Mouse (Mus musculus) lung, adult 2 months (tissue): ENCODE results near the gene 4921536K21Rik. TPM values are rescaled to one million over a fixed set of nuclear protein-coding genes. Genes with fewer than 3 reads are reported as not detected.
A peak's percentile ranks its signal among the peaks of the same experiment; 100 is the strongest.
"Not testable (repeated sequence)": the region's sequence is repeated elsewhere in the genome, so short reads cannot be mapped to it uniquely, and the experiment has no call there.

Source experiments
- DNase-seq: peaks from one replicate; pipeline ENCODE4 v3.0.0; 2022
- H3K4me1 ChIP-seq: fragments of 200-500 bp; 2 replicates; pipeline ENCODE4 v1.6.1; 2011; ENCODE audit warnings: low read length; ENCODE audit not compliant: control insufficient read depth, insufficient read depth
- H3K4me3 ChIP-seq: fragments of 200-500 bp; replicated peaks from 2 replicates; pipeline ENCODE3; 2011; ENCODE audit warnings: low read depth, mild to moderate bottlenecking, control low read depth, low read length; ENCODE audit errors: extremely low read depth
- CTCF ChIP-seq: fragments of 200-500 bp; IDR thresholded peaks from 2 replicates; pipeline ENCODE4 v1.5.1; 2011; ENCODE audit warnings: mild to moderate bottlenecking, low read length, control low read depth; ENCODE audit not compliant: insufficient read depth
- POLR2A ChIP-seq: fragments of 200-500 bp; IDR thresholded peaks from 2 replicates; pipeline ENCODE4 v1.6.1; 2011; ENCODE audit warnings: low read depth, mild to moderate bottlenecking, control low read depth, low read length, borderline replicate concordance; ENCODE audit errors: extremely low read depth
- WGBS: fragments of 180-500 bp; shearing (Covaris S2); methylation state at CpG from one replicate; pipeline ENCODE4 v1.1.7; 2018; 5-methylcytosine and 5-hydroxymethylcytosine counted together
- polyA plus RNA-seq: library from polyadenylated mRNA; depleted of rRNA; stranded (reverse); fragments of >200 nt; gene quantifications from 2 replicates; pipeline ENCODE4 v1.2.3, GENCODE M21; 2012

Gene 4921536K21Rik
- polyA plus RNA-seq, 1 experiment = 0.70 TPM

DNA sequence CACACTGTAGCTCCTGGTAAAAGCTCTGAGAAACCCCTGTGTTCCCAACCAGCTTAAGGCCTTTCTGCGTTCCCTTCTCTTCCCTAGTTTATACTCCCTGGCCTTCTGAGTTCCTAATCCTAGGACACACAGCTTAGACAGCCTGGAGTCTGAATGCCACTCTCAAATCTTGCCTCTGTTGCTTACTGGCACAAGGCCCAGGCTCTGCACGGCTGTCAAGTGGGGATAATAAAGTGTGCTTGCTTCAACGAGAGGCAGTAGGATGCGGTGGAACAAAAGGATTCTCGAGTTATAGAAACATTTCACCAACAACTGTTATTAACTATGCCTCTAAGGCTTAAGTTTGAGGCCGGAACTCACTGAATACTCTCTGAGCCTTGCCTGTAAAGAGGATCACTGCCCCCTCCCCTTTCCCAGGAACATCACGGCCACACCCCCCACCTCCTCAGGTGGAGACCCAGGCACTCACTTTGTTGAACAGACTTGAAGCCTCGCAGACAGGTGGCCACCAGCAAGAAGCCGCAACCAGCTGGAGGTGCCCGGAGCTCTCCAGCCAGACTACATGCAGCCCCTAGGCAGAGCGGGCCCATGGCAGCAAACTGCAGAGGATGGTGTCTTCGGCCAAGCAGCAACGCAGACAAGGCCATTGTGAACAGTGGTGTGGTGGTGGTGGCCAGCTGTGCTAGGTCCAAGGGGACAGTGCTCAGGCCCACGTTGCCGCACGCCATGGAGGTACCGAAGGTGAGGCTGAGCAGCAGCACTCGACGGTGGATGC is 17.4 kb upstream of the 4921536K21Rik start:
- 32% methylated on average over 19 of the region's 19 CpGs for WGBS
- TF ChIP-seq POLR2A (no peak), CTCF (no peak)
- peak overlapping the region; percentile 82 for H3K4me3 ChIP-seq
- DNase-seq = no peak
- peaks cover 20% of the 10 kb centered on the region for H3K4me1 ChIP-seq

GRCm38 (mm10) chr11:3911440-3911839 is 16.5 kb upstream of the 4921536K21Rik start:
- DNase-seq = not testable (repeated sequence)
- Histone ChIP-seq H3K4me3 (peak overlapping the region; percentile 11), H3K4me1 (peaks cover 20% of the 10 kb centered on the region)
- WGBS = 79% methylated on average over 6 of the region's 6 CpGs

DNA sequence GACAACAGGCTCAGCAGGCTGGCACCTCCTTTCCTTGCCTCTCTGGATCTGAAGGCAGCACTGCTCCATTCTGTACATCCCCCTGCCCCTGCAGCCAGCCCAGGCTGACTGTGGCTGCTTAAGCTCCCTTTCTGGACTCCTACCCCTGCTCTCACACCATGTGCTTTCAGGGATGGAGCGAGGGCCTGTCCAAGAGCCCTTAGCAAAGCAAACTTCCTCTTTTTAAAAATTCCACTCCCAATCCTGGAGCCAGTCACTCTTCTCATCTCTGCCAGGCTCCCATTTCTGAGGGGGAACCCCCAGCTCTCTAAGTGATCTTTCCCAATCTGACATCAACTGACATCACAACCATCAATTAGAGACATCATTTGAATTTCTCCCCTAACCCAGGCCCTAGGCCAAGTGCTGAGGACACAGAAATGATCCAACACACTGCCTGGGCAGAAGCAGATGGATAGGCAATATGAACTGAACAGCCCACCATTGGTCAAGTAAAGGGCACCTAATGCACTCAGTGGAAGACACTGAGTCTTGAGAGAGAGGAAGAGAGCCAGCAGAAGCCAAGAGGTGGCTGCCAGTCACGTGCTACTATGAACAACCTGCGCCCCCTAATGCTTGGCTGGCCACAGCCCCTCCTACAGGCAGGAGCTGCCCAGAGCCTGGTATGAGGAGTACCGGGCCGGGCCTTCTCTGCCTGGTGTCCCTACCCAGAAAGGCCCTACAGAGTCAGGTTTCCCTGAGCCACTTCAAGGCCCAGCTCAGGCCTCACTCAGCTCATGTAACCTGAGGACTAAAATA is 15.8 kb upstream of the 4921536K21Rik start:
- no peak for DNase-seq
- TF ChIP-seq POLR2A = no peak; the same call in 1 of the 2 replicates
- TF ChIP-seq CTCF = no peak
- 60% methylated on average over 5 of the region's 5 CpGs for WGBS
- Histone ChIP-seq H3K4me1 (peaks cover 20% of the 10 kb centered on the region), H3K4me3 (peak overlapping the region; percentile 14)

GRCm38 (mm10) chr11:3909236-3909635 is 14.3 kb upstream of the 4921536K21Rik start:
- Histone ChIP-seq H3K4me3 (no peak overlapping the region), H3K4me1 (peaks cover 20% of the 10 kb centered on the region)
- WGBS = 77% methylated on average over 4 of the region's 4 CpGs
- DNase-seq = no peak
- TF ChIP-seq CTCF = no peak
- no peak for TF ChIP-seq POLR2A

- no peak for DNase-seq
- Histone ChIP-seq H3K4me1 (peaks cover 8% of the 10 kb centered on the region), H3K4me3 (no peak overlapping the region)
- TF ChIP-seq CTCF = no peak
- TF ChIP-seq POLR2A = no peak
- 69% methylated on average over 1 of the region's 1 CpGs for WGBS
Measured at GRCm38 (mm10) chr11:3905446-3905845, 10.5 kb upstream of the 4921536K21Rik start.

GRCm38 (mm10) chr11:3904673-3905072 is 9.8 kb upstream of the 4921536K21Rik start:
- WGBS = 84% methylated on average over 6 of the region's 6 CpGs
- DNase-seq = no peak
- TF ChIP-seq CTCF (no peak), POLR2A (no peak)
- no peak overlapping the region for H3K4me3 ChIP-seq
- peaks cover 5% of the 10 kb centered on the region for H3K4me1 ChIP-seq

DNA sequence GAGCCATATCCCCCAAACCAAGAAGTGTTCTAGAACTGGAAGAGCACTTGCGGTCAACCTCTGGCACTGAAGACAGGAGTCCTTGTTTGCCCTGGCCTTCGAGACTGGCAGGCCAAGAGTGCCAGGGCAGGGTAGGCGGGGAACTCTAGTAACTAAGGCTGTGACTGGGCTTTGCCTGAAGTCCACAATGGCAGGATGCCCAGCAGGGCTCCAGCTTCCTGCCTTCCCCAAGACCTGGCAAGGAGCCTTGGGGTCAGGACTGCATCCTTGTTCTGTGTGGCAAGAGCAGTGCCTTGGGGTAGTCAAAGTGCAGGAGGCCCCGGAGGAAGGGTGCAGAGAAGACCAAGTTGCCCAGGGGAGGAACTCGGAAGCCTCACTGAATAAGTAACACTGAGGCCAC is 8.1 kb upstream of the 4921536K21Rik start:
- Histone ChIP-seq H3K4me3 (no peak overlapping the region), H3K4me1 (0 out of 2 replicates have a peak, but pooled peaks cover 2% of the 10 kb centered on the region)
- TF ChIP-seq CTCF = no peak
- TF ChIP-seq POLR2A = peak; percentile 17; the same call in 1 of the 2 replicates
- WGBS = 27% methylated on average over 5 of the region's 5 CpGs
- peak; percentile 79 for DNase-seq

GRCm38 (mm10) chr11:3902516-3902915 is 7.6 kb upstream of the 4921536K21Rik start:
- DNase-seq = no peak
- H3K4me3 ChIP-seq = no peak overlapping the region
- 48% methylated on average over 3 of the region's 3 CpGs for WGBS
- TF ChIP-seq CTCF = no peak
- TF ChIP-seq POLR2A = no peak
- 0 out of 2 replicates have a peak, but pooled peaks cover 2% of the 10 kb centered on the region for H3K4me1 ChIP-seq

GRCm38 (mm10) chr11:3900296-3900695 is 5.4 kb upstream of the 4921536K21Rik start:
- TF ChIP-seq POLR2A = no peak
- TF ChIP-seq CTCF = no peak
- no peak for DNase-seq
- WGBS = 66% methylated on average over 6 of the region's 6 CpGs
- H3K4me1 ChIP-seq = 0 out of 2 replicates have a peak, but pooled peaks cover 2% of the 10 kb centered on the region
- H3K4me3 ChIP-seq = no peak overlapping the region

GRCm38 (mm10) chr11:3895933-3896332 is 1.0 kb upstream of the 4921536K21Rik start:
- no peak for DNase-seq
- no peak for TF ChIP-seq CTCF
- TF ChIP-seq POLR2A = no peak
- H3K4me1 ChIP-seq = 0 out of 2 replicates have a peak, but pooled peaks cover 2% of the 10 kb centered on the region
- 80% methylated on average over 1 of the region's 1 CpGs for whole genome bisulfite sequencing
- no peak overlapping the region for H3K4me3 ChIP-seq
